Mouse (Mus musculus): ENCODE results near the gene Npas2. TPM values are rescaled to one million over a fixed set of nuclear protein-coding genes. Genes with fewer than 3 reads are reported as not detected.

Npas2 gene
- total RNA-seq, 2 experiments from 2014 or later: 58.8 to 70.4 TPM

- no peak for DNase-seq (ENCODE audit: low spot score in 2 of 2)
Measured at GRCm38 (mm10) chr1:39407108-39407507, 213.6 kb downstream of the Npas2 start.

- DNase-seq (ENCODE audit: low spot score in 2 of 2): no peak
Measured at GRCm38 (mm10) chr1:39408123-39408522, 214.6 kb downstream of the Npas2 start.

GRCm38 (mm10) chr1:39408668-39409067, 215.1 kb downstream of the Npas2 start:
- no peak for DNase-seq (ENCODE audit: low spot score in 2 of 2)

- no peak for DNase-seq (ENCODE audit: low spot score in 2 of 2)
Measured at GRCm38 (mm10) chr1:39410085-39410821, 216.7 kb downstream of the Npas2 start.

Small RNAs within 50 kb of the gene (microRNA-seq; reads per million reads assigned to microRNA genes)
- 0 reads per million in 2 experiments for gene Mir6349

Other genes starting within 250 kb of the Npas2 start
- 10 to 100 TPM; 38.7 to 41.3 TPM for gene Pdcl3, start 208.1 kb upstream of the Npas2 start, total RNA-seq (2021)
- 100 to 1,000 TPM; 515 to 567 TPM for gene Rpl31, start 174.1 kb downstream of the Npas2 start, total RNA-seq (2021)